Mouse (Mus musculus) retina, embryonic 14.5 days (tissue): ENCODE results near the gene Lgr4.

Experiments used
- DNase-seq: peaks from one replicate; pipeline ENCODE4 v3.0.0-alpha.2; 2015; ENCODE audit warnings: low spot score

Gene Lgr4

DNA sequence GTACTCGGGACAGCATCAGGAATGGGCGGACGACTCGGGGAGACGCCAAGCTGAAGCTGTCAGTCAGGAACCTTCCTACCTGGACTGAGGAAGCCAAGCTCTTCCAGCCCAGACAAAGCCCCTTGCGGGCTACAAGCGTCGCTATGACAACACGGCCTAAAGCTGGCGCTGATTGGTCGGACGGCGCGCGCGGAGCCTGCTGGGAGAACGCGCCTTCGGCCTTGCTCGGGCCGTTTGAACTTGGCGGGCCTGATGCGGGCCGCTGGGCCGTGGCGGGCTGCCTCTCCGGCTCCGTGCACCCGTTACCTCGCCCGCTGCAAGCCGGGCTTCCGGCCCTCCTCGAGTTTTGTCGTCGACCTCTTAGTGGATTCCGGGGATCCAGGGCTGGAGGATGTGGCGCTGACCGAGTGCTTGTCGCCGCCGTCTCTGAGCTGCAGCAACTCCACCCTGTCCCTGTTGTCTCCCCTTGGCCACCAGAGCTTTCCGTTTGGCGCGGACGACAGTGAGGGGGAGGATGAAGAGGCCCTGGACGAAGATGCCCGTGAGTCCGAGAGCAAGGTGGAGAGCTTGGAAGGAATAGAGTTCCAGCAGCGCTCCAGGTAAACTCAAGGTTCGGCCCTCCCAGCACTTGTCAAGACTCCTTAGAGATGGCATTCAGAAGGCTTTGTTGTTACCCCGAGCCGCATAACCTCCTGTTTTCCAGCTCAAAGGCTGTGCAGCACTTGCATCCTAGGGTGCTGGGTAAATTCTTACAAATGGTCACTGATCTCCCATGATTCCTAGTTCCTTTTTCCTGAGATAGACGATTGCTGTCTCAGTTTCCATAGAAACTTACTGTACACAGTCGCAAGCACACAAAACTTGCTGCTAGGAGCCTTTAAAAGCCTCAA is 100.4 kb downstream of the Lgr4 start, which contains the start of gene Ccdc34:
Gene Ccdc34 (plus strand): TSS at position 202 of the 890 bp plus-strand sequence.
- peak; percentile 97 for DNase-seq

DNA sequence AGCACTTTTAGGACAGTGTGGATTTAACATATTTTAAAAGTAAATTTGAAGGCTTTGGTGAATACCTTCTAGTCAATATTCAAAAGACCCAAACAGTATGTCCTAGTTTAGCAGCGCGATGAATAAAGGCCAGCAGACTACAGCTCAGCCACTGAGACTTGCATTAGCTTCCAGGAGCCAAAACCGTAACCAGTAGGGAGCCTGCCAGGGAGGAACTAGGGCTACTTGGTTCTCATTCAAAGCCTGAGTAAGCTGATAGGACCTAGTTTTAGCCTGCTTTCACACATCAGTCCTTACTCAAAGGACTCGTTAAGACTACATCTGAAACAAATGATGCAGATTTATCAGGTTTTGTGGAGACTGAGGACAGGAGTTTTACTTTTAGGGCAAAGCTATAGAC is 102.2 kb downstream of the Lgr4 start:
- DNase-seq = no peak

DNA sequence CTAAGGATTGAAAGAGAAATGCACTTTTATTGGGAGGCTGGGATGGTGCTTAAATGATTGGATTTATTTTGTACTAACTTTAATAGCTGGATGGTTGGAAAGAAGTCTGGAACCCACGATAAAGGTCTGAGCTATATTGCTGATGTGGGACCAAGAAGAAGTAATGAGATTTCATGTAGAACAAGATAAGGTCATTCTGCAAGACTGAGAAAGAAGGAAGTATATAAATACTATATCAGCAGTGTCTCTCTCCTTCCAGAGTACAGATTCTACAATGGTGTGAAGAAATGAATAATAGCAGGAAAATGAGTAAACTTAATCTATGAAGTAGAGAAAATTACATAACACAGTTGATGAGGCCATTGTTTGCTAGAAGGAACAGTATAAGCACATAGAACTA is 103.0 kb downstream of the Lgr4 start:
- DNase-seq = no peak

DNA sequence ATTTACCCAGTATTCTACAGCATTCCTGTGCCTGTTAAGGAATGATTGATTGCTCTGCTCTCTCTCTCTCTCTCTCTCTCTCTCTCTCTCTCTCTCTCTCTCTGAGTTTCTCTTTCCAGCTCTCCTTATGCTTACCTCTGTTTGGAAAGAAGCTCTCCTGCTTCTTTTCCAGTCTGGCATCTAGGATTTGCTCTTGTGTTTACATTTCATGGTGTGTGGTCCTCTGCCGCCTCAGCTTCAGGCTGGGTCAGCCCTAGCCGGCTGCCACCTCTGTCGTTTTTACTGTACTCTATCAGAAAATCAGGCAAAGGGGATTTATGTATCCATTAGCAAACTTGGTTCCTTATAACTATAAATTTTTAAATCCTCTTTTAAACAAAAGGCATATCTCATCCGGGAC is 118.8 kb downstream of the Lgr4 start:
- DNase-seq = no peak

DNA sequence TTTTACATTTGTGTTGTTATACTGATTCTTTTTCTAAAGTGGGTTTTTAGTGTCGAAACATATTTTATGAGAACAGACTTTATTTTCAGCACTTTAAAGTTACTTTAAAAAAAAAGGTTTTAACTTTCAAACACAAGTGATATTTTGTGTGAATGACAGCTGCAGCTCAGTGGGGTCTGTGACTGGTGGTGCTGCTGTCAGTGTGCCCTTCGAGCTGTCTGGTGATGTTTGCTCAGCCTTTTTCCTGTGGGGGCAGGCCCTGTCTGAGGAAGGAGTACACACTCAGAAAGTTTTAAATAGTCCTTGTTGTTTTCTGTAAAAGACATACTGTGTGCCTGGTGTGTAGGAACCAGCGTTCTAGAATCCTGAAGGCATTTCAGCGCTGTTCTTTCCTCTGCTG is 119.2 kb downstream of the Lgr4 start:
- no peak for DNase-seq

DNA sequence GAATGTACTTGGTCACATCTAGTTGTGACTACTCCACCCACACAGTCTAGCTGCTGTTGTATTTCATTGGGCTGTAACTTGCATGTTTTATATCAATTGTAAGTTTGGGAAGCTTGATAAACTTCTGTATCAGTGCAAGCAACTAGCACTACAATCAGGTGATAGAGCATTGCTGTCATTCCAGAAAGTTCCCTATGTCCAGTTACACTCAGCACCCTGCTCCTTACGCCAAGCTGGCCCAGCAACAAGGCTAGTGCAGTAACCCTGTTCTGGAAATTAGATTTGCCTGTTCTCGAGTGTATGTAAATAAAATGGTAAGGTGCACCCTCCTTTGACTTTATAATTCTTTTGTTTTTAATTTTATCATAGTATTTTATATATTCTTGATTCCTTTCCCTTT is 119.8 kb downstream of the Lgr4 start:
- no peak for DNase-seq

DNA sequence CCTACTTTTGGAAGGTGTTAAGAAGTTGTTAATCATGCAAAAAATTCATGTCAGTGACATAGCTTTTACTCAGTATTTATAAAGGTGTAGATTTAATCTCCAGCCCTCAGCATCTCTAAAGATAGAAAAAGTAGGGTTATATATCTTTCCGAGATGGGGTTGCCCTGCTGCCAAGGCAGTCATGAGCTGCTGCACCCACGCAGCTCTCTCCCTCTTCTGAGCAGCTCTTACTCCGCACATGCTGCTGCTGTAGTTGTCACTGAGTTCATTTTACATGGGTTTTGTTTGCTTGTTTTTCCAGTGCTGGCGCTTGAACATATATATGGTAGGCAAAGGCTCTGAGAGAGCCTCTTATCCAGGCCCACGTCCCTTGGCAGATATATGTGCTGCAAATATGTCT is 120.9 kb downstream of the Lgr4 start:
- no peak for DNase-seq

DNA sequence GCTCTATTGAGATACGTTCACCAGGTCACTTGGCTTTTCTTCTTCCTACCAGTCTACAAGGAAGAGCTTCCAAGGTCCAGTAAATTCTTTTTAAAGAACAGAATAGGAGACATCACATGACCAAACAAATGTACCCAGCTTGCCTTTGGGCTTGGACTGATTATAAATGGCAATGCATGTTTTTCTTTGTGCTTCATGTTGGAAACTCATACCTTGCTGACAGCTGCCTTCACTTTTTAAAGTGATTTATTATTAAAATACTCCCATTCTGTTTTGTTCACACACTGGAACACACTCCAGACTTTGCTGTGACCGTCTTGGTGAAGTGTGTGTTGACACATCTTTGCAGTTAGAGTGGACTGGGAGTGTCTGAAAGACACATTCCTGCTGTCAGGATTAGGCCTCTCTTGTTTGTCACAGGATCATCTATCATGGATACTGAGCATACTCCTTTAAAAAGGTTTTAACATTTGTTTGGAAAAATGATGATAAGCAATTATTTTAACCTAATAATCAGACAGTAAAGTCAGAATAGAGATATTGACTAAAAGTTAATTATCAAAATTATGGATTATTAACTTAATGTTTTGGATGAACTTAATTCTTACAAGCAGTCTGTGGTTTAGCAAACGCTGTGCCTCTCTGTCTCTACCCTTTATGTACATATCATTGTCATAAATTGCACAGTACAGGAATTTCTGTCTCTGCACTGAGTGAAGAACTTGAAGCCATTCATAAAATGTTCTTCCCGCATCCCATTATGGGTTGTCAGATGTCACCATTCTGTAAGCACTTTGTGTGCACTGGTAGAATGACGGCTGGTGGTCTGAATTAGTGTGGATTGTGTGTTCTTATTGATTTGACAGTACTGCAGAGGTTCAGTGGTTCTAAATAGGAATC is 125.7 kb downstream of the Lgr4 start:
- no peak for DNase-seq

DNA sequence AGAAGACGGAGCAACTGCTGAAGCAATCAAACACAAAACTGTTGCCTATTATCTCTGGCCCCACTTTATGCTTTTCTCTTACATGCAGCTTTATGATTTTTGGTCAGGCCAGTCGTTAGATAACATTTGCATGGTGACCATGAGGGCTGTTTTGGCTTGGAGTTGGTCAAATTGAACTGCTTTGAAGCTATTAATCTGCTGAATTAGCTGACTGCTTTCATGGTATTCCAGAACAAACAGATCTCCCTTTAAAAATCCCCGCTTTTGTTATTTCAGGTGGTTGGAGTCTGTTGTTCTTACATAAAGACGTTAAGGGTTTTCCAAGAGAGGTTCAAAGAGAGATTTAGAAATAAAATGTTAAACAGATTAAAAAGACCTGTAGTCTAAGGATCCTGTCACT is 141.0 kb downstream of the Lgr4 start:
- no peak for DNase-seq

DNA sequence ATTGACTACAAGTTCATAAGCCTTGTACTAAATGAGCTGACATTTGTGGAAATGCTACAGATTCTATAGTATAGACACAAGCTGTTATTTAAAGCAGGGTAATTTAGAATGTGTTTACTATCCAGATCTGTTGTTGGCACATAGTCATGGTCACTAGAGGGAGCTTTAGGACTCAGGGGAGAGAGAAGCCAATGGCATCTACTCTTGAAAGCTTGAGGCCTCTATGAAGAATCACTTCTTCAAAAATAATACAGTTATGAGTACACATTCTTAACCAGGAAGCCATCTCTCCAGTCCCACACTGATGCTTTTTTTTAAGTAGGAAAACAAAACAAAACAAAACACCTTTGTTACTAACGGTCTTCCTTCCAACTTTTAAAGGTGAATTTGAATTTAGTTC is 145.7 kb downstream of the Lgr4 start:
- DNase-seq = no peak
